Mouse (Mus musculus) fat pad, adult 2 months (tissue): Measurements from ENCODE around the gene Esp24.
"Not testable (repeated sequence)": the region's sequence is repeated elsewhere in the genome, so short reads cannot be mapped to it uniquely, and the experiment has no call there.

Experiments
- DNase-seq: peaks from one replicate; pipeline ENCODE4 v3.0.0-alpha.2; 2011; ENCODE audit warnings: low read depth, low spot score; ENCODE audit errors: extremely low read depth

The Esp24 gene

GRCm38 (mm10) chr17:39036395-39036794, at the start of gene Esp24:
Esp24 (plus strand) TSS chr17:39036695.
- DNase-seq = not testable (repeated sequence)

GRCm38 (mm10) chr17:39009846-39010245, 26.6 kb upstream of the Esp24 start:
- no peak for DNase-seq

GRCm38 (mm10) chr17:39010675-39011638, 25.5 kb upstream of the Esp24 start:
- no peak for DNase-seq

- no peak for DNase-seq
Observed at GRCm38 (mm10) chr17:39017184-39017583, 19.3 kb upstream of the Esp24 start.

GRCm38 (mm10) chr17:39043241-39043640, 6.7 kb downstream of the Esp24 start, which contains the start of gene Gm21903:
Gm21903 (minus strand) TSS chr17:39043341.
- no peak for DNase-seq

- no peak for DNase-seq
Observed at GRCm38 (mm10) chr17:39063641-39064040, 27.1 kb downstream of the Esp24 start.

GRCm38 (mm10) chr17:39076937-39077336, 40.4 kb downstream of the Esp24 start, which contains the start of gene Esp23:
Esp23 (minus strand) TSS chr17:39077037.
- no peak for DNase-seq
